Mouse (Mus musculus) embryonic facial prominence, embryonic 14.5 days (tissue): ENCODE measurements at regions not wholly inside any gene's neighbourhood (a gene's known extent, or its start where the extent isn't known, plus 50 kb on each side); places are given as distances from the start of the nearest gene placed in this dataset.

ENCODE experiments used
- ATAC-seq: fragments of 200-750 bp; cut with Nextera tagmentation; 2 replicates; pipeline ENCODE4 v1.8.0; 2017; ENCODE audit warnings: low read depth, moderate number of reproducible peaks, moderate TSS enrichment
- DNase-seq: peaks from one replicate; pipeline ENCODE4 v3.0.0-alpha.2; 2015; ENCODE audit warnings: low spot score
- H3K27ac ChIP-seq: fragments of 300-500 bp; sonication (generic); replicated peaks from 2 replicates; pipeline ENCODE4 v1.5.1; 2014; ENCODE audit warnings: low read depth, mild to moderate bottlenecking, low read length, moderate library complexity
- H3K27me3 ChIP-seq: fragments of 300-500 bp; sonication (generic); replicated peaks from 2 replicates; pipeline ENCODE4 v1.6.1; 2014; ENCODE audit warnings: low read length; ENCODE audit not compliant: control insufficient read depth, insufficient read depth
- H3K36me3 ChIP-seq: fragments of 300-500 bp; sonication (generic); 2 replicates; pipeline ENCODE4 v1.6.1; 2014; ENCODE audit warnings: low read length, mixed read lengths; ENCODE audit not compliant: control insufficient read depth, insufficient read depth
- H3K4me1 ChIP-seq: fragments of 300-500 bp; sonication (generic); 2 replicates; pipeline ENCODE4 v1.6.1; 2014; ENCODE audit warnings: antibody characterized with exemption, low read length; ENCODE audit not compliant: control insufficient read depth, insufficient read depth
- H3K4me2 ChIP-seq: fragments of 300-500 bp; sonication (generic); 2 replicates; pipeline ENCODE4 v1.6.1; 2014; ENCODE audit warnings: low read depth, mild to moderate bottlenecking, low read length, moderate library complexity, mixed read lengths
- H3K4me3 ChIP-seq: fragments of 300-500 bp; sonication (generic); 2 replicates; pipeline ENCODE4 v1.5.1; 2014; ENCODE audit warnings: low read depth, mild to moderate bottlenecking, low read length
- H3K9ac ChIP-seq: fragments of 300-500 bp; sonication (generic); 2 replicates; pipeline ENCODE4 v1.6.1; 2014; ENCODE audit warnings: low read depth, mild to moderate bottlenecking, low read length, moderate library complexity, mixed read lengths
- H3K9me3 ChIP-seq: fragments of 300-500 bp; sonication (generic); 2 replicates; pipeline ENCODE4 v1.6.1; 2016; ENCODE audit warnings: low read length; ENCODE audit not compliant: control insufficient read depth
- WGBS: fragments of 180-500 bp; shearing (Covaris S2); extraction: QIAGEN DNeasy Blood & Tissue Kit; methylation state at CpG from one replicate; pipeline ENCODE4 v1.1.7; 2014; 5-methylcytosine and 5-hydroxymethylcytosine counted together

DNA sequence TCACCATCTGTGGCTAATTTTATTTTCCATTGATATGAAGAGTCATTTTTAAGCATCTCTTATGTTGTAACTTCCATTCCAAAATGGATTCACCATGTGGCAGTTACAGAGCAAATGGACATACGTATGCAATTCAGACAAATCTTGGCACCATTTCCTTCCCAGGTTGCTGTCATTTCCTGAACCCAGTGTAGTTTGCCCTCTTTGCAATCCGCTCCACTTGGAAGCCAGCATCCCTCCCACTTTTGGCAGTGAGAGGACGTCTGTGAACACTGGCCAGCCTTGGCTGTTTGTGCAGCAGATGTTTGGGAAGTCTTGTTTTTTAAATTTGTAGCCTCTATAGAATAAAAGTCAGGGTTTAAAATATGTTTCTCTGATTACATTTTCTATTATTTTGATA is 510.6 kb upstream of the Cdh7 start:
- no peak overlapping the region for H3K9ac ChIP-seq
- H3K4me1 ChIP-seq: no peaks in the 10 kb centered on the region; the same call in 1 of the 2 replicates
- no peak overlapping the region for H3K27ac ChIP-seq
- no peak for ATAC-seq
- DNase-seq: peak; percentile 76
- H3K36me3 ChIP-seq: no peaks in the 10 kb centered on the region
- no peaks in the 10 kb centered on the region for H3K27me3 ChIP-seq
- no peaks in the 10 kb centered on the region for H3K9me3 ChIP-seq
- no peak overlapping the region for H3K4me2 ChIP-seq
- no peak overlapping the region for H3K4me3 ChIP-seq
- 49% methylated on average over 3 of the region's 3 CpGs for WGBS

- Histone ChIP-seq H3K36me3 (no peaks in the 10 kb centered on the region), H3K27ac (no peak overlapping the region), H3K4me1 (no peaks in the 10 kb centered on the region), H3K27me3 (no peaks in the 10 kb centered on the region), H3K4me3 (no peak overlapping the region), H3K9ac (no peak overlapping the region), H3K9me3 (no peaks in the 10 kb centered on the region), H3K4me2 (no peak overlapping the region)
- DNase-seq (peak; percentile 36), ATAC-seq (no peak)
- WGBS: 50% methylated on average over 3 of the region's 3 CpGs
Measured at GRCm38 (mm10) chr1:109481387-109481786, 500.8 kb upstream of the Cdh7 start.

- H3K27ac ChIP-seq: no peak overlapping the region
Measured at GRCm38 (mm10) chr1:109495936-109496335, 486.3 kb upstream of the Cdh7 start.

DNA sequence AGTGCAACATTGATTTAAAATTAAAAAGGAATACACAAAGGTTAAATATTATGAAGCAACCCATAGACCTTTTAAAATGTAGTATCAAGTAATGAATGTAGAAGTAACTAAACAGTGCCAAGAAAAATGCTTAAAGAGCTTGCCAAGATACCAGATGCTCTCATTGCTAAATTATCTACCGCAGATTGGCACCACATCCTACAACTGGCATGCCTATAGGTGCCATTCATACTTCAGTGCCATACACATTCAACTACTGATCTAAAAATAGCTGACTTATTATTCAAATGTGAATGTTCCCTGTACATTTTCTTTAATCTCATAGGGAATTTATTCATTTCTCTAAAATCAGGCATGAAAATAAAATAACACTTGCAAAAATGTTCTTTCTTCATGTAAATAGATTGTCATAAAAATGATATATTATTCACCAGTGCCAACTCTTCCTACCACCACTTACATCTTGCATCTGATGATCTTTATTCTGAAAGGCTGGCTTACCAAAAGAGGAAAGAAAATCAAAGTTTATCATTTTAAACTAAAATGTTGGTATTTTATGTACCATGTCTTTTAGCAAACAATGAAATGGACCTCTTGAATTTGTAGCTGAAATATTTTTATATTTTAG is 469.5 kb upstream of the Cdh7 start:
- no peak overlapping the region for H3K4me2 ChIP-seq
- DNase-seq (no peak), ATAC-seq (no peak)
- H3K27ac ChIP-seq: no peak overlapping the region
- H3K27me3 ChIP-seq: no peaks in the 10 kb centered on the region
- H3K4me3 ChIP-seq: no peak overlapping the region
- H3K4me1 ChIP-seq: no peaks in the 10 kb centered on the region
- H3K9ac ChIP-seq: no peak overlapping the region
- no peaks in the 10 kb centered on the region for H3K36me3 ChIP-seq
- no peaks in the 10 kb centered on the region for H3K9me3 ChIP-seq
- WGBS: 85% methylated on average over 1 of the region's 1 CpGs

More at GRCm38 (mm10) chr1:109495936-109496335, 486.3 kb upstream of the Cdh7 start:
- 75% methylated on average over 1 of the region's 1 CpGs for WGBS
- Histone ChIP-seq H3K9ac (no peak overlapping the region), H3K9me3 (no peaks in the 10 kb centered on the region), H3K4me3 (no peak overlapping the region), H3K4me2 (no peak overlapping the region), H3K27me3 (no peaks in the 10 kb centered on the region), H3K4me1 (no peaks in the 10 kb centered on the region), H3K36me3 (no peaks in the 10 kb centered on the region)
- no peak for DNase-seq
- no peak for ATAC-seq

DNA sequence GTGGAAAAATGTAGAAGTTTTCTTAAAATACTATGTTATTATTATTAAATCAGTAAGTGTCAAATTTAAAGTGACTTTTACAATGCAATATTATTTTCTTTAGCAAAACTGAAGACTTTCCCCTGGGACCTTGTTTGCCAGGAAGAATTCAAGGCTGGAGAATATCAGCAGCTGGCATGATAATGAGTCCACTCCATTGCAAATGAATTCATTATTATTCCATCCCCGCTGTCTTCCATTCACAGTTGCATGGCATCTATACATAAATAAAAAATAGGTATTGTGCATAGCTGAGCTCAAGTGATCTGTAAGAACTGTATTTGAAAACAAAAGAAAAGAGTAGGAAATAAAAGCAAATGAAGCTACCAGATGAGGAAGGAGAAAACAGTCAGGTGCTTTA is 467.9 kb upstream of the Cdh7 start:
- H3K36me3 ChIP-seq: no peaks in the 10 kb centered on the region
- no peak for ATAC-seq
- 78% methylated on average over 1 of the region's 1 CpGs for WGBS
- no peaks in the 10 kb centered on the region for H3K9me3 ChIP-seq
- H3K27me3 ChIP-seq: no peaks in the 10 kb centered on the region
- H3K4me2 ChIP-seq: no peak overlapping the region
- no peak overlapping the region for H3K27ac ChIP-seq
- H3K4me3 ChIP-seq: no peak overlapping the region
- no peak overlapping the region for H3K9ac ChIP-seq
- H3K4me1 ChIP-seq: no peaks in the 10 kb centered on the region
- no peak for DNase-seq
